Mouse (Mus musculus) midbrain, embryonic 15.5 days (tissue): ENCODE measurements around the gene Rnf168. TPM values are rescaled to one million over a fixed set of nuclear protein-coding genes. Genes with fewer than 3 reads are reported as not detected.

Experiments used
- microRNA counts: library from miRNA; unstranded; fragments of <30 nt; microRNA quantifications from one replicate; lab custom pipeline; 2016
- microRNA-seq: library from miRNA; unstranded; fragments of <30 nt; microRNA quantifications from one replicate; pipeline ENCODE4, GENCODE M21; 2016
- polyA plus RNA-seq: library from polyadenylated mRNA; unstranded; fragments of >200 nt; fragmentation: Nextera tagmentation; extraction: Ambion mirVana; gene quantifications from 2 replicates; pipeline ENCODE4 v1.2.1, GENCODE M21; 2015

Gene Rnf168
- polyA plus RNA-seq, 1 experiment from 2014 or later, result 30.5 TPM

MicroRNAs within 50 kb of the gene (microRNA counts, 519-probe panel; counts per million panel counts)
- microRNA mmu-miR-1946a (lab: Ali Mortazavi, UCI), result 2,298 counts per million, percentile 35 among the panel's probes with 10 or more counts

Small RNA genes lying within 50 kb of the gene (microRNA-seq; reads per million reads assigned to microRNA genes)
- not detected for gene Mir1946a

Other genes with a start within 250 kb of the Rnf168 start
- gene Pak2, start 198.1 kb upstream of the Rnf168 start, polyA plus RNA-seq, result 36.2 and 37.6 TPM in 2 replicates
- gene Pigx, start 177.7 kb upstream of the Rnf168 start, polyA plus RNA-seq, result 106 and 109 TPM in 2 replicates
- 43.2 and 45.2 TPM in 2 replicates for gene Cep19, start 177.7 kb upstream of the Rnf168 start, polyA plus RNA-seq
- gene Nrros, start 111.9 kb upstream of the Rnf168 start, polyA plus RNA-seq, result 8.4 and 8.6 TPM in 2 replicates
- gene Bex6, start 97.6 kb upstream of the Rnf168 start, polyA plus RNA-seq, result not detected in 2 replicates
- gene Fbxo45, start 30.3 kb upstream of the Rnf168 start, polyA plus RNA-seq, result 21.1 and 22.6 TPM in 2 replicates
- gene Wdr53, start 30.2 kb upstream of the Rnf168 start, polyA plus RNA-seq, result 13.7 and 15.6 TPM in 2 replicates
- 0.13 TPM in 1 of 2 replicates, not detected in the other for gene Smco1, start 6.0 kb upstream of the Rnf168 start, polyA plus RNA-seq
- 22.0 and 25.7 TPM in 2 replicates for gene Ubxn7, start 54.8 kb downstream of the Rnf168 start, polyA plus RNA-seq
- not detected in 2 replicates for gene Tm4sf19, start 123.0 kb downstream of the Rnf168 start, polyA plus RNA-seq
- 34.8 and 35.4 TPM in 2 replicates for gene Tctex1d2, start 142.2 kb downstream of the Rnf168 start, polyA plus RNA-seq
- 49.8 and 55.1 TPM in 2 replicates for gene Pcyt1a, start 153.5 kb downstream of the Rnf168 start, polyA plus RNA-seq
- 0.20 and 0.50 TPM in 2 replicates for gene Slc51a, start 210.4 kb downstream of the Rnf168 start, polyA plus RNA-seq
- not detected in 2 replicates for gene Zdhhc19, start 218.8 kb downstream of the Rnf168 start, polyA plus RNA-seq